Mouse (Mus musculus): ENCODE measurements at regions not wholly inside any gene's neighbourhood (a gene's known extent, or its start where the extent isn't known, plus 50 kb on each side); places are given as distances from the start of the nearest gene placed in this dataset.

DNA sequence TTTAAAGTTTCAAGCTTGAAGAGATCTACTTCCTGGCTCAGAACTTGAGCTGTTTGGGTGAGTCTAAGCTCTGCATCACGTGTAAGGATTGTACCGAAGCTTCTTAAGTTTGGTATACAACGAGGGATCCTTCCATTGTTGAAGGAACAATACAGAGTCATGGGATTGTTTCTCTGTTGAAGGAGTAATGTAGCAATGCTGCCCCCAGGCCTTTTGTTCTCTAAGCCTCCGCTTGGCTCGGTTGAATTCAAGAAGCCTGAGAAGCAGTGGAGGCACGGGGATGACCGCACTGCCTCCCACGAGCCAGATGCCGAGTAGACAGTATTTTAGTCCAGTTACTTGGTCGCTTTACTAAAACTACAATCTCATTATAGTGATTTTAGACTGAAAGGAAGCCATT, 90.9 kb upstream of the Nampt start:
- ATAC-seq (ENCODE audit: extremely low read depth, insufficient number of reproducible peaks, low FRiP score, poor library complexity, severe bottlenecking) (no peak), DNase-seq (ENCODE audit: low spot score) (no peak)
- Histone ChIP-seq H3K36me3 (replicated peaks) (no peaks in the 10 kb centered on the region), H3K9me3 (replicated peaks) (no peaks in the 10 kb centered on the region), H3K27me3 (ENCODE audit: insufficient read depth, low read length) (no peaks in the 10 kb centered on the region), H3K4me3 (ENCODE audit: low read depth, low read length) (no peak overlapping the region), H3K4me1 (ENCODE audit: insufficient read depth, low read depth, low read length) (no peaks in the 10 kb centered on the region)
- TF ChIP-seq POLR2AphosphoS5 (IDR thresholded peaks at IDR 0.05; ENCODE audit: insufficient replicate concordance, low read depth, low read length) (no peak), CTCF (IDR thresholded peaks at IDR 0.05; ENCODE audit: low read depth, low read length) (no peak), GATA1 (IDR thresholded peaks at IDR 0.05; ENCODE audit: borderline replicate concordance, low read length) (no peak), TAL1 (conservative IDR thresholded peaks at IDR 0.05; ENCODE audit: low read depth, low read length) (no peak), GATA2 (IDR thresholded peaks at IDR 0.05; ENCODE audit: borderline replicate concordance, low read depth, low read length) (no peak)

DNA sequence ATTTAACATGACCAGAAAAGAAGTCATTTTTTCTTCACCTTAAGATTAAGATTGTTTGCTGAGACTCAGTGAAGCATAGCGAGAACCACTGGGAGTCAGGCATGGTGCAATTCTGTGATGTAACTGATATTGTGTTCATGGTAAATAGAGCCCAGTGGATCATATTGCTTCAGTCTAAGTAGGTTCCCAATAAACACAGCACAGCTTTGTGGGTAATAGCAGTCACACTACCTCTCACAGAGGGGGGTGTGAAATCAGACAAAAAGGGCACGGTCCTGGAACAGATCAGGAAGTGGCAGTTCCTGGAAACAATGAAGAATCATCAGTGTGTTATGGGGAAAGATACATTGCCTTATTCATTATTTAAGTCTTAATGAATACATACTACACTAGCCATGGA, 84.1 kb upstream of the Nampt start:
- H3K4me1 ChIP-seq (ENCODE audit: insufficient read depth, low read depth, low read length): no peaks in the 10 kb centered on the region
- no peaks in the 10 kb centered on the region for H3K27me3 ChIP-seq (ENCODE audit: insufficient read depth, low read length)
- TF ChIP-seq GATA1 (IDR thresholded peaks at IDR 0.05; ENCODE audit: borderline replicate concordance, low read length) (no peak), CTCF (IDR thresholded peaks at IDR 0.05; ENCODE audit: low read depth, low read length) (no peak), GATA2 (IDR thresholded peaks at IDR 0.05; ENCODE audit: borderline replicate concordance, low read depth, low read length) (no peak), TAL1 (conservative IDR thresholded peaks at IDR 0.05; ENCODE audit: low read depth, low read length) (no peak), POLR2AphosphoS5 (IDR thresholded peaks at IDR 0.05; ENCODE audit: insufficient replicate concordance, low read depth, low read length) (no peak)
- DNase-seq (ENCODE audit: low spot score) (no peak), ATAC-seq (ENCODE audit: extremely low read depth, insufficient number of reproducible peaks, low FRiP score, poor library complexity, severe bottlenecking) (no peak)
- no peak overlapping the region for H3K4me3 ChIP-seq (ENCODE audit: low read depth, low read length)
- no peaks in the 10 kb centered on the region for H3K9me3 ChIP-seq (replicated peaks)
- H3K36me3 ChIP-seq (replicated peaks): no peaks in the 10 kb centered on the region

DNA sequence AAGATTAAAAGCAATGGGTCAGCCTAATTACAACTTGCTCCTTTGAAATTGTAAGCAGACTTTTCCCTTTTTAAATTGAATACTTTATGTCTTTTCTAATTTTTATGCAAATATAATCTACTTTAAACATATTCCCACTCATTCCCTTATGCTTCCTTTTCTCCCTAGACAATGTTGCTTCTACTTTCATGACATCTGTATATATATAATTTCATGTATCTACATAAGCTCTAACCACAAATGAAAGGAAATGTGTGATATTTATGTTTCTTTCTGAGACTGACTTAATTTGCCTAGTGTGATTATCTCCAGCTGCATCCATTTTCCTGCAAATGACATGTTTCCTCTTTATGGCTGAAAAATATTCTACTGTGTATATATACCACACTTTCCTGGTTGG, 77.9 kb upstream of the Nampt start:
- no peaks in the 10 kb centered on the region for H3K27me3 ChIP-seq (ENCODE audit: insufficient read depth, low read length)
- H3K4me1 ChIP-seq (ENCODE audit: insufficient read depth, low read depth, low read length): no peaks in the 10 kb centered on the region
- DNase-seq (ENCODE audit: low spot score): no peak
- no peak for ATAC-seq (ENCODE audit: extremely low read depth, insufficient number of reproducible peaks, low FRiP score, poor library complexity, severe bottlenecking)
- no peaks in the 10 kb centered on the region for H3K36me3 ChIP-seq (replicated peaks)
- H3K9me3 ChIP-seq (replicated peaks): no peaks in the 10 kb centered on the region
- no peak for TF ChIP-seq CTCF (IDR thresholded peaks at IDR 0.05; ENCODE audit: low read depth, low read length)
- TF ChIP-seq GATA1 (IDR thresholded peaks at IDR 0.05; ENCODE audit: borderline replicate concordance, low read length): no peak
- no peak for TF ChIP-seq POLR2AphosphoS5 (IDR thresholded peaks at IDR 0.05; ENCODE audit: insufficient replicate concordance, low read depth, low read length)
- TF ChIP-seq GATA2 (IDR thresholded peaks at IDR 0.05; ENCODE audit: borderline replicate concordance, low read depth, low read length): no peak
- no peak overlapping the region for H3K4me3 ChIP-seq (ENCODE audit: low read depth, low read length)

DNA sequence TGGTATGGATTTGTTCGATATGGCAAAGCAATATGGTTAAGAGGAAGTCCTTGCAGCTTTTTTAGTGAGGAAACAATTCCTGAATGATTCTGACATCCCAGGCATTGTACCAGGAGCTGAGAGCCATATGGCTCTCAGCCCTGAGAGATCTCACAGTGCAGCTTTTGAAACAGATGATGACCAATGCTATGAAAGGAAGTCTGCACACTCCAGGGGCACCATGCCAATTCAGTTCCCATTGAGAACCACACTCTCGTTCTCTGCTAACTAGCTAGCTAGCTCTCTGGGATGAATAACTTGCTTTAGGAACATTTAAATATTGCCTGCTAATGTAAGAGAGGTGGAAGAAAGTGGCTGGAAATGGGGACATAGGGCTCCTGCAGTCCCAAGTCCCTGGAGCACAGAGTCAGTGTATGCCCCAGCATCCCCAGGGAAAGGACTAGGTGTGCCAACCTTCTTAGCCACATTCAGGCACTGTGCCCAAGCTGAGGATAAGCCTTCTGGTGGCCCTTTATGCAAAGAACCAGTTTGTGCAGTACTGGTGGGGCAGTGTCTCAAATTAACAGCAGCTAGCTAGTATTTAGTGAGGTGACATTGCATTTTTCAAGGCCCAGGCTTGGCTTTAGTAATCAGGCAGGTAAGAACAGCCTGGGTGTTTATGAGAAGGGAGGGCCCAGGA, 61.8 kb upstream of the Nampt start:
- no peak for DNase-seq (ENCODE audit: low spot score)

DNA sequence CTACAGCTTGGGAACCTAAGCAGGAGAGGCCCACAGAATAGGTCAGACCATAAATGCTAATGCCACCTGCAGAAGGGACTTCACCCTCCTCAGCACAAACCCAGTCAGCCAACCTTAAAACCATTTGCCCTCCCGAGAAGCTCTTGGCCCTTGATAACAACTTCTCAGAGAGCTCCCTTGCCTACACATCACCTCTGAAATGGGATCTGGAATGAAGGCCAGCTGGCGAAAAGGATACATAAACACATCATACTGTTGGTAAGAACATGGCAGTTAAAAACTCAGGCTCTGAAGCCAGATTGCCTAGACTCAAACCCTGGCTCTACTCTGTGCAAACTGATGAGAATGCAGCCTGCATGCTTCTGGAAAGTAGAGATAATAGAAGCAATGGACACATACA, 61.2 kb upstream of the Nampt start:
- ATAC-seq (ENCODE audit: extremely low read depth, insufficient number of reproducible peaks, low FRiP score, poor library complexity, severe bottlenecking) (no peak), DNase-seq (ENCODE audit: low spot score) (no peak)
- Histone ChIP-seq H3K4me3 (ENCODE audit: low read depth, low read length) (no peak overlapping the region), H3K36me3 (replicated peaks) (no peaks in the 10 kb centered on the region), H3K4me1 (ENCODE audit: insufficient read depth, low read depth, low read length) (no peaks in the 10 kb centered on the region), H3K27me3 (ENCODE audit: insufficient read depth, low read length) (peaks cover 4% of the 10 kb centered on the region), H3K9me3 (replicated peaks) (no peaks in the 10 kb centered on the region)
- no peak for TF ChIP-seq TAL1 (conservative IDR thresholded peaks at IDR 0.05; ENCODE audit: low read depth, low read length)
- no peak for TF ChIP-seq CTCF (IDR thresholded peaks at IDR 0.05; ENCODE audit: low read depth, low read length)
- TF ChIP-seq GATA2 (IDR thresholded peaks at IDR 0.05; ENCODE audit: borderline replicate concordance, low read depth, low read length): no peak

More for the DNA sequence above, 61.8 kb upstream of the Nampt start:
- Histone ChIP-seq H3K36me3 (replicated peaks) (no peaks in the 10 kb centered on the region), H3K9me3 (replicated peaks) (no peaks in the 10 kb centered on the region), H3K27me3 (ENCODE audit: insufficient read depth, low read length) (peaks cover 6% of the 10 kb centered on the region), H3K4me1 (ENCODE audit: insufficient read depth, low read depth, low read length) (no peaks in the 10 kb centered on the region), H3K4me3 (ENCODE audit: low read depth, low read length) (no peak overlapping the region)
- TF ChIP-seq GATA1 (IDR thresholded peaks at IDR 0.05; ENCODE audit: borderline replicate concordance, low read length) (no peak), POLR2AphosphoS5 (IDR thresholded peaks at IDR 0.05; ENCODE audit: insufficient replicate concordance, low read depth, low read length) (no peak), TAL1 (conservative IDR thresholded peaks at IDR 0.05; ENCODE audit: low read depth, low read length) (no peak), CTCF (IDR thresholded peaks at IDR 0.05; ENCODE audit: low read depth, low read length) (no peak), GATA2 (IDR thresholded peaks at IDR 0.05; ENCODE audit: borderline replicate concordance, low read depth, low read length) (no peak)
- no peak for ATAC-seq (ENCODE audit: extremely low read depth, insufficient number of reproducible peaks, low FRiP score, poor library complexity, severe bottlenecking)

DNA sequence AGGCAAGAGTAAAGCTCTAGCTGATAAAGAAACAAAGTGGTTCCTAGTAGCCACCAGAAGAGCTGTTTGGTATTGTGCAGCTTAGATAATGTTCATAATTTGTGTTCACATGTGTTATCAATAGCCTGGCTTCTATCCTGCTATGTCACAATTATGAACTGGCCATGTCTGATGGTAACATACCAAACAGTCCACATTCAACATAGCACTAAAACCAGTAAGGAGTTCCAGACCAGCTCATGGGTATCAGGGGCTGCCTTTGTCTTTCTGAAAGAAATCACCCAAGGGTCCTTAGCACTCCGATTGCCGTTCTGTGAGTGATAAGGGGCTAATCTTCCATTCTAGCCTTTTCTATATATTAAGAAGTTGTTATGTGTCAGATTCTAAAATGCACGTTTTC, 58.7 kb upstream of the Nampt start:
- H3K4me3 ChIP-seq (ENCODE audit: low read depth, low read length): no peak overlapping the region
- ATAC-seq (ENCODE audit: extremely low read depth, insufficient number of reproducible peaks, low FRiP score, poor library complexity, severe bottlenecking) (no peak), DNase-seq (ENCODE audit: low spot score) (no peak)
- H3K27me3 ChIP-seq (ENCODE audit: insufficient read depth, low read length): no peaks in the 10 kb centered on the region
- no peaks in the 10 kb centered on the region for H3K4me1 ChIP-seq (ENCODE audit: insufficient read depth, low read depth, low read length)
- no peaks in the 10 kb centered on the region for H3K36me3 ChIP-seq (replicated peaks)
- H3K9me3 ChIP-seq (replicated peaks): no peaks in the 10 kb centered on the region
- TF ChIP-seq POLR2AphosphoS5 (IDR thresholded peaks at IDR 0.05; ENCODE audit: insufficient replicate concordance, low read depth, low read length) (no peak), GATA2 (IDR thresholded peaks at IDR 0.05; ENCODE audit: borderline replicate concordance, low read depth, low read length) (no peak), CTCF (IDR thresholded peaks at IDR 0.05; ENCODE audit: low read depth, low read length) (no peak), TAL1 (conservative IDR thresholded peaks at IDR 0.05; ENCODE audit: low read depth, low read length) (no peak), GATA1 (IDR thresholded peaks at IDR 0.05; ENCODE audit: borderline replicate concordance, low read length) (no peak)
